Mouse (Mus musculus): Measurements from ENCODE around the gene Tango2.

Gene Tango2

DNA sequence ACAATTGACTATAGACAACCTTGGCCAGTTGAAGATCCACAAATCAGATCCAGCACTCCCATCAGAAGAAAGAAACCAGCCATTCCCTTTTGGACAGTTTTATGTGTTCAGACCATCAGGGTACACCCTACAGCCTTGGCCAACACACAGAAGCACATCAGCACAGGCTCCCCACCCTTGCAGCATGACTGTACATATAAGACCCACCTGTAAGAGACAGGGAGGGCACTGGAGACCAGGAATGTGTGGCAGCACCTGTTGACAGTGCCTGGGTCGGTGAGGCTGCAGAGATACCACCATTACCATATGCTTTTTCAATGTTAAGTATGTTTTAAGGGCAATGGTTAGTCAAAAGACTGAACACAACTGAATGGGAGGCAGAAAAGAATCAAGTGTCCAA lies 94.0 kb downstream of the Tango2 start:
- DNase-seq (ENCODE audit: low read depth): no peak

DNA sequence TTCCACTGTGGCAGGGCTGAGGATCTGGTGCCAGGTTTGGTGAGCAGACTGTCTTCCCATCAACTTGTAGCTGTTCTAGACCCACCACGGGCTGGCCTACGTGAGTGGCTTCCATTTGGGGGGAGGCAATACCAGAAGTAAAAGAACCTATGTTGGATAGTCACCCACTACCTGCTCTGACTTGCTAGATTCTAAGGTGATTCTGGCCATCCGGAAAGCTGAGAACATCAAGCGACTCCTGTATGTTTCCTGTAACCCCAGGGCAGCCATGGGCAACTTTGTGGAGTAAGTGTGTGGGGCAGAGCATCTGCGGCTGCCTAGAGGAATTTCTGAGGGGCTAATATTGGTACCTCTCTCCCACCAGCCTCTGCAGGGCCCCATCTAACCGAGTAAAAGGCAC lies 95.2 kb downstream of the Tango2 start:
- no peak for DNase-seq (ENCODE audit: low read depth)

DNA sequence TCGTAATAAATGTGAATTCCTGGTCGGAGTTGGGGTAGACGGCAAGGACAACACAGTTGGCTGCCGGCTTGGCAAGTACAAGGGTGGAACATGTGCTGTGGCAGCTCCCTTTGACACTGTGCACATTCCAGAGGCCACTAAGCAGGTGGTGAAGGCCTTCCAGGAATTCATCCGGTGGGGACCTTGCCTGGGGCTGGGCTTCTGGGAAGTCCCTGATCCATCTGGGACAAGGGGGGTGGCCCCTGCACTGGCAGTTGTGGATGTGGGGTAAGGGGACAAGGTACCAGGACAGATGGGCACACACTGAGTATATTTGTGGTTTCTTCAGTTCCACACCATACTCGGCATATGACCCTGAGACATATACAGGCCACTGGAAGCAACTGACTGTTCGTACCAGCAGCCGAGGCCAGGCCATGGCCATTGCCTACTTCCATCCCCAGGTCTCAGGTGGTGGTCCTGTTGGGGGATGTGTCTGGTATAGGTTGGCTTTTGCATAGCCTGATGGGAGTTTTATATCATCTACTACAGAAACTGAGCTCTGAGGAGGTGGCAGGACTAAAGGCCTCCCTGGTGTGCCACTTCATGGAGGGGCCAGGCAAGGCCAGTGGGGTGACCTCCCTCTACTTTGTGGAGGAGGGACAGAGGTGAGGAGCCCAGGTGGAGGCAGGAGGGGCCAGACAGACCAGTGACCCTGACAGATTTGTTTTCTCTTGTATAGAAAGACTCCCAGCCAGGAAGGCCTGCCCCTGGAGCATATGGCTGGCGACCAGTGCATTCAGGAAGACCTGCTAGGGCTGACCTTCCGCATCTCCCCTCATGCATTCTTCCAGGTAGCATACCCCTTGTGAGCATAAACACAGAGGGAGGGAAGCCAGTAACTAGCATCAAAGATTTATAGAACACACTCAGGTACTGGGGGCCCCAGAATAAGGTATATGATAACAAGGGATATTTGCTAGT lies 96.8 kb downstream of the Tango2 start:
- no peak for DNase-seq (ENCODE audit: low read depth)
